Mouse (Mus musculus) neutrophil, adult 65 days (primary cell): ENCODE results near the gene Gm14393. TPM values are rescaled to one million over a fixed set of nuclear protein-coding genes. Genes with fewer than 3 reads are reported as not detected.

Source experiments
- total RNA-seq: library from RNA; stranded (reverse); gene quantifications from 2 replicates; pipeline ENCODE4 v1.2.4, GENCODE M21; 2023

Gene Gm14393
- total RNA-seq, result not detected in 2 replicates

GRCm38 (mm10) chr2:175067681-175068261 lies at the start of gene Gm14393:
Gm14393 (minus strand) TSS chr2:175067781.

Other genes starting within 250 kb of the Gm14393 start
- 0.45 TPM in 1 of 2 replicates, not detected in the other for gene Gm14444, start 57.5 kb downstream of the Gm14393 start, total RNA-seq
- gene Gm14399, start 74.2 kb upstream of the Gm14393 start, total RNA-seq, result 0.82 and 1.1 TPM in 2 replicates
- gene Gm14443, start 108.1 kb upstream of the Gm14393 start, total RNA-seq, result not detected in 2 replicates
- gene Gm14391, start 139.1 kb upstream of the Gm14393 start, total RNA-seq, result 2.9 and 3.3 TPM in 2 replicates
- 0.84 TPM in 1 of 2 replicates, not detected in the other for gene Gm14440, start 207.3 kb upstream of the Gm14393 start, total RNA-seq